Mouse (Mus musculus) ovary, postnatal 10 days (tissue): ENCODE measurements at regions not wholly inside any gene's neighbourhood (a gene's known extent, or its start where the extent isn't known, plus 50 kb on each side); places are given as distances from the start of the nearest gene placed in this dataset.

Experiments
- DNase-seq: peaks from one replicate; pipeline ENCODE4 v3.0.0; 2022; ENCODE audit warnings: low spot score

- DNase-seq: no peak
Observed at GRCm38 (mm10) chr2:9267675-9268074, 613.4 kb upstream of the 4930412O13Rik start.

- DNase-seq: no peak
Observed at GRCm38 (mm10) chr2:9283441-9283840, 597.6 kb upstream of the 4930412O13Rik start.

- DNase-seq: no peak
Observed at GRCm38 (mm10) chr2:9285800-9286199, 595.3 kb upstream of the 4930412O13Rik start.

GRCm38 (mm10) chr2:9287077-9287476, 594.0 kb upstream of the 4930412O13Rik start:
- no peak for DNase-seq

- DNase-seq: no peak
Observed at GRCm38 (mm10) chr2:9287623-9288022, 593.4 kb upstream of the 4930412O13Rik start.

- no peak for DNase-seq
Observed at GRCm38 (mm10) chr2:9331630-9332352, 549.3 kb upstream of the 4930412O13Rik start.

GRCm38 (mm10) chr2:9348982-9349381, 532.1 kb upstream of the 4930412O13Rik start:
- DNase-seq: no peak

GRCm38 (mm10) chr2:9349994-9350393, 531.1 kb upstream of the 4930412O13Rik start:
- no peak for DNase-seq

GRCm38 (mm10) chr2:9352190-9352589, 528.9 kb upstream of the 4930412O13Rik start:
- no peak for DNase-seq

- DNase-seq: no peak
Observed at GRCm38 (mm10) chr2:9360020-9360419, 521.0 kb upstream of the 4930412O13Rik start.

GRCm38 (mm10) chr2:9367801-9368584, 513.1 kb upstream of the 4930412O13Rik start:
- no peak for DNase-seq

GRCm38 (mm10) chr2:9369572-9369971, 511.5 kb upstream of the 4930412O13Rik start:
- no peak for DNase-seq

- DNase-seq: no peak
Observed at GRCm38 (mm10) chr2:9386566-9386965, 494.5 kb upstream of the 4930412O13Rik start.

- DNase-seq: no peak
Observed at GRCm38 (mm10) chr2:9388058-9388457, 493.0 kb upstream of the 4930412O13Rik start.

GRCm38 (mm10) chr2:9395379-9395999, 485.6 kb upstream of the 4930412O13Rik start:
- no peak for DNase-seq

GRCm38 (mm10) chr2:9401461-9401860, 479.6 kb upstream of the 4930412O13Rik start:
- no peak for DNase-seq

GRCm38 (mm10) chr2:9402281-9402680, 478.8 kb upstream of the 4930412O13Rik start:
- DNase-seq: no peak

GRCm38 (mm10) chr2:9409075-9409474, 472.0 kb upstream of the 4930412O13Rik start:
- no peak for DNase-seq

GRCm38 (mm10) chr2:9422686-9423085, 458.4 kb upstream of the 4930412O13Rik start:
- DNase-seq: no peak

GRCm38 (mm10) chr2:9423534-9423933, 457.5 kb upstream of the 4930412O13Rik start:
- DNase-seq: no peak

GRCm38 (mm10) chr2:9433110-9433940, 447.7 kb upstream of the 4930412O13Rik start:
- DNase-seq: no peak
